Mouse (Mus musculus) NIH3T3 (cell line): ENCODE measurements around the gene H2-Ke6.

Experiments
- DNase-seq: peaks from one replicate; pipeline ENCODE4 v3.0.0-alpha.2; 2012; ENCODE audit warnings: low read depth

Gene H2-Ke6

GRCm38 (mm10) chr17:34027656-34028223 lies at the start of gene H2-Ke6:
H2-Ke6 (minus strand) TSS chr17:34028060.
- peak; percentile 97 for DNase-seq

- peak; percentile 93 for DNase-seq
Observed at GRCm38 (mm10) chr17:34077549-34077948, 49.7 kb upstream of the H2-Ke6 start.

GRCm38 (mm10) chr17:34075271-34075670 lies 47.4 kb upstream of the H2-Ke6 start:
- peak; percentile 85 for DNase-seq

GRCm38 (mm10) chr17:34072091-34072490 lies 44.2 kb upstream of the H2-Ke6 start:
- no peak for DNase-seq

GRCm38 (mm10) chr17:34068864-34069263 lies 41.0 kb upstream of the H2-Ke6 start:
- DNase-seq: no peak

- DNase-seq: no peak
Observed at GRCm38 (mm10) chr17:34057224-34057623, 29.4 kb upstream of the H2-Ke6 start.

- DNase-seq: no peak
Observed at GRCm38 (mm10) chr17:34047404-34048050, 19.7 kb upstream of the H2-Ke6 start.

- DNase-seq: no peak
Observed at GRCm38 (mm10) chr17:34045941-34046340, 18.1 kb upstream of the H2-Ke6 start.

- peak; percentile 70 for DNase-seq
Observed at GRCm38 (mm10) chr17:34039562-34040450, 11.9 kb upstream of the H2-Ke6 start.

GRCm38 (mm10) chr17:34038878-34039561 lies 11.2 kb upstream of the H2-Ke6 start, which contains the start of gene Col11a2:
Col11a2 (plus strand) TSS chr17:34039437.
- DNase-seq: no peak

- DNase-seq: no peak
Observed at GRCm38 (mm10) chr17:34038440-34038839, 10.6 kb upstream of the H2-Ke6 start.

- DNase-seq: no peak
Observed at GRCm38 (mm10) chr17:34037241-34037640, 9.4 kb upstream of the H2-Ke6 start.

- no peak for DNase-seq
Observed at GRCm38 (mm10) chr17:34036647-34037046, 8.8 kb upstream of the H2-Ke6 start.

- DNase-seq: no peak
Observed at GRCm38 (mm10) chr17:34035517-34035916, 7.7 kb upstream of the H2-Ke6 start.

GRCm38 (mm10) chr17:34034064-34034463 lies 6.2 kb upstream of the H2-Ke6 start:
- peak; percentile 82 for DNase-seq

- DNase-seq: no peak
Observed at GRCm38 (mm10) chr17:34033441-34033840, 5.6 kb upstream of the H2-Ke6 start.

GRCm38 (mm10) chr17:34032806-34033205 lies 4.9 kb upstream of the H2-Ke6 start:
- no peak for DNase-seq

GRCm38 (mm10) chr17:34032174-34032632 lies 4.3 kb upstream of the H2-Ke6 start:
- peak; percentile 82 for DNase-seq

GRCm38 (mm10) chr17:34031465-34032173 lies 3.8 kb upstream of the H2-Ke6 start, which contains the start of the genes Slc39a7 and Rxrb:
Slc39a7 (minus strand) TSS chr17:34031682.
Rxrb (plus strand) TSS chr17:34031812.
- DNase-seq: peak; percentile 100

GRCm38 (mm10) chr17:34030861-34031326 lies 3.0 kb upstream of the H2-Ke6 start:
- peak; percentile 64 for DNase-seq
